Mouse (Mus musculus) small intestine, adult 2 months (tissue): Measurements from ENCODE around the gene Znrf2. TPM values are rescaled to one million over a fixed set of nuclear protein-coding genes. Genes with fewer than 3 reads are reported as not detected.

Source experiments
- H3K27ac ChIP-seq: fragments of 200-500 bp; 2 replicates; pipeline ENCODE4 v1.5.1; 2012; ENCODE audit warnings: low read depth, low read length, control low read depth, inconsistent platforms; ENCODE audit not compliant: insufficient read depth
- H3K27me3 ChIP-seq: fragments of 200-500 bp; 2 replicates; pipeline ENCODE4 v1.6.1; 2012; ENCODE audit warnings: mild to moderate bottlenecking, moderate library complexity, low read length, inconsistent platforms; ENCODE audit not compliant: control insufficient read depth, insufficient read depth
- H3K36me3 ChIP-seq: fragments of 200-500 bp; 2 replicates; pipeline ENCODE4 v1.6.1; 2012; ENCODE audit warnings: mild to moderate bottlenecking, low read length, control low read depth, inconsistent platforms; ENCODE audit not compliant: control insufficient read depth, insufficient read depth
- H3K4me1 ChIP-seq: fragments of 200-500 bp; 2 replicates; pipeline ENCODE4 v1.6.1; 2012; ENCODE audit warnings: low read length, inconsistent platforms, mixed read lengths; ENCODE audit not compliant: control insufficient read depth, insufficient read depth, insufficient read length
- H3K4me3 ChIP-seq: fragments of 200-500 bp; 2 replicates; pipeline ENCODE4 v1.5.1; 2012; ENCODE audit warnings: low read depth, mild to moderate bottlenecking, control low read depth, inconsistent platforms, low read length, moderate library complexity
- CTCF ChIP-seq: fragments of 200-500 bp; IDR thresholded peaks from 2 replicates; pipeline ENCODE4 v1.5.1; 2012; ENCODE audit warnings: low read depth, mild to moderate bottlenecking, control low read depth, inconsistent platforms, low read length, moderate library complexity, mixed read lengths; ENCODE audit not compliant: insufficient replicate concordance, insufficient read length; ENCODE audit errors: extremely low read depth
- POLR2A ChIP-seq: fragments of 200-500 bp; IDR thresholded peaks from 2 replicates; pipeline ENCODE4 v1.6.1; 2012; ENCODE audit warnings: low read depth, mild to moderate bottlenecking, control low read depth, inconsistent platforms, low read length, moderate library complexity
- WGBS: fragments of 180-500 bp; shearing (Covaris S2); methylation state at CpG from one replicate; pipeline ENCODE4 v1.1.7; 2018; 5-methylcytosine and 5-hydroxymethylcytosine counted together
- polyA plus RNA-seq: library from polyadenylated mRNA; depleted of rRNA; stranded (reverse); fragments of >200 nt; gene quantifications from 2 replicates; pipeline ENCODE4 v1.2.3, GENCODE M21; 2012

Znrf2 gene
- polyA plus RNA-seq, 1 experiment, result 7.0 TPM

GRCm38 (mm10) chr6:54790071-54790470 is 26.6 kb upstream of the Znrf2 start:
- 43% methylated on average over 4 of the region's 4 CpGs for WGBS
- Histone ChIP-seq H3K4me3 (no peak overlapping the region), H3K36me3 (no peaks in the 10 kb centered on the region), H3K27ac (no peak overlapping the region), H3K27me3 (no peaks in the 10 kb centered on the region), H3K4me1 (peaks cover 3% of the 10 kb centered on the region; the same call in 1 of the 2 replicates)
- TF ChIP-seq POLR2A (no peak), CTCF (no peak)

GRCm38 (mm10) chr6:54793853-54794252 is 22.9 kb upstream of the Znrf2 start:
- Histone ChIP-seq H3K36me3 (no peaks in the 10 kb centered on the region), H3K4me3 (no peak overlapping the region), H3K4me1 (no peaks in the 10 kb centered on the region; the same call in 1 of the 2 replicates), H3K27ac (no peak overlapping the region), H3K27me3 (no peaks in the 10 kb centered on the region)
- TF ChIP-seq POLR2A (no peak), CTCF (no peak)
- WGBS, result 90% methylated on average over 3 of the region's 3 CpGs

GRCm38 (mm10) chr6:54794372-54794771 is 22.3 kb upstream of the Znrf2 start:
- TF ChIP-seq POLR2A (no peak), CTCF (no peak)
- H3K27me3 ChIP-seq, result no peaks in the 10 kb centered on the region
- no peak overlapping the region for H3K27ac ChIP-seq
- H3K4me1 ChIP-seq, result no peaks in the 10 kb centered on the region; the same call in 1 of the 2 replicates
- no peaks in the 10 kb centered on the region for H3K36me3 ChIP-seq
- H3K4me3 ChIP-seq, result no peak overlapping the region
- WGBS, result 78% methylated on average over 2 of the region's 2 CpGs

GRCm38 (mm10) chr6:54794991-54795390 is 21.7 kb upstream of the Znrf2 start:
- H3K27me3 ChIP-seq, result no peaks in the 10 kb centered on the region
- H3K4me1 ChIP-seq, result no peaks in the 10 kb centered on the region; the same call in 1 of the 2 replicates
- H3K27ac ChIP-seq, result no peak overlapping the region
- no peak overlapping the region for H3K4me3 ChIP-seq
- TF ChIP-seq POLR2A, result no peak
- TF ChIP-seq CTCF, result no peak
- no peaks in the 10 kb centered on the region for H3K36me3 ChIP-seq
- 85% methylated on average over 5 of the region's 5 CpGs for whole genome bisulfite sequencing

- no peaks in the 10 kb centered on the region for H3K36me3 ChIP-seq
- WGBS, result 28% methylated on average over 5 of the region's 5 CpGs
- no peak overlapping the region for H3K4me3 ChIP-seq
- no peak overlapping the region for H3K27ac ChIP-seq
- H3K4me1 ChIP-seq, result no peaks in the 10 kb centered on the region
- H3K27me3 ChIP-seq, result no peaks in the 10 kb centered on the region
- TF ChIP-seq CTCF, result no peak
- no peak for TF ChIP-seq POLR2A
These were observed 20.7 kb upstream of the Znrf2 start for GRCm38 (mm10) chr6:54795971-54796370.

GRCm38 (mm10) chr6:54802348-54802747 is 14.4 kb upstream of the Znrf2 start:
- Histone ChIP-seq H3K4me1 (peaks cover 8% of the 10 kb centered on the region), H3K27ac (no peak overlapping the region)
- TF ChIP-seq POLR2A, result no peak
- no peak for TF ChIP-seq CTCF

GRCm38 (mm10) chr6:54804066-54804864 is 12.5 kb upstream of the Znrf2 start:
- H3K27ac ChIP-seq, result no peak overlapping the region
- no peaks in the 10 kb centered on the region for H3K27me3 ChIP-seq
- peaks cover 8% of the 10 kb centered on the region for H3K4me1 ChIP-seq
- no peaks in the 10 kb centered on the region for H3K36me3 ChIP-seq
- WGBS, result 61% methylated on average over 18 of the region's 18 CpGs
- TF ChIP-seq POLR2A, result no peak
- TF ChIP-seq CTCF, result no peak
- no peak overlapping the region for H3K4me3 ChIP-seq

More at GRCm38 (mm10) chr6:54802348-54802747, 14.4 kb upstream of the Znrf2 start:
- peak overlapping the region; percentile 39; the same call in 1 of the 2 replicates for H3K4me3 ChIP-seq
- no peaks in the 10 kb centered on the region for H3K27me3 ChIP-seq
- whole genome bisulfite sequencing, result 20% methylated on average over 8 of the region's 8 CpGs
- no peaks in the 10 kb centered on the region for H3K36me3 ChIP-seq
